Mouse (Mus musculus) brain, embryonic 18.5 days (tissue): ENCODE data around the gene Phf14.

Experiments
- DNase-seq: peaks from one replicate; pipeline ENCODE4 v3.0.0-alpha.2; 2012; ENCODE audit warnings: low read depth, low spot score

Phf14 gene

GRCm38 (mm10) chr6:12020738-12021137 is 113.1 kb downstream of the Phf14 start:
- DNase-seq = no peak

- no peak for DNase-seq
Measured at GRCm38 (mm10) chr6:12021480-12021879, 113.9 kb downstream of the Phf14 start.

DNA sequence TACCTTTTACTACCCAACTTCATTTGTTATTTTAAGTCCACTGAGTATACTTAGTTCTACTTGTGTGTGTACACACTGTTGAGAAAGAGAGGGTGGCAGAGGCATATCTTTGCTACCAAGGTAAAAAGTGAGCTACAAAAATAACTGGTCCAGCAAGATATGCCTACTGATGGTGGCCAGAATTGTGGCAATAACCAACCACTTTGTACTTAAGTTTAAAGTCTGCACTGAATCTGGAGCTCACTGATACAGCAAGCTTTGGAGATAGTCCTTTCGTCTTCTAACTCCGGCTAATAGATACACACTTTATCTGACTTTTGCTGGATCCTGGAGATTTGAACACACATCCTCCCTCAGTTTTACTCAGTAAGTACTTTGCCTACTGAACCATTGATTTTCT is 115.8 kb downstream of the Phf14 start:
- DNase-seq = no peak

GRCm38 (mm10) chr6:12026804-12027537 is 119.4 kb downstream of the Phf14 start:
- no peak for DNase-seq

DNA sequence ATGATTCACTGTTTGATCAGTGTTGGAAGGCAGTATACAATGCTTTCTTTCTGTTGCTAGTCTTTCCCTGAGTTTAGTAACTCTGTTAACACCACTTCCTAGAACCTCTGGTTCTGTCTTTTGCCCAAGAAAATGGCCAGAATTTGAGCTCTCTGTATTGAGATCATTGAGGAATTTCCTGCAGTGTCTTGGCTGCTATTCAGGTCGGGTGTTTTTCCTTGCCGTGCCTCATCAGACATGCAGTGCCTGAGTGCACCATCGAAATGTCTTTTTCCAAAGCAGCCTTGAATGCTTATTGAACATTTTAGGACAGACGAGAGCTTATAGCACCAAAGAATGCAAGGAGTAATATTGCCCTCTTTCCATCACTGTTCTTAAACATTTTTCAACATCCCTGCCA is 127.0 kb downstream of the Phf14 start:
- no peak for DNase-seq

DNA sequence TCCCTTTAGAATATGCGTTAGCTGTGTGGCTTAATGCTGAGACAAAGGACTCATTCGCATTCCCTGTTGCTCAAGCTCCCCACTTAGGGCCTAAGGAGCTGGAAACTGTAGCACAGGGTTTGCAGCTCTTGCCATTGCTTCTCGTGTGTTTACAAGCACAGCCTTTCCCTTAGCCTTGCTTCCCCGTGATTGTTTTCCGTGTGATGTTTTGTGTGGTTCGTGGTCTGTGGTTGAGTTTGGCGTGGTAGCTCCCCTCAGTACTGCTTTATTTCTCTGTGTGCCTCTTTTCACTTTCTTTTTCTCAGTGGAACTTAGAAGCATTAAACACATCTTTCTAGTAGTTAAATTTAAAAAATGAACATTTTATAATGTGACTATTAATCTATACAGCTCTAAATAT is 130.7 kb downstream of the Phf14 start:
- DNase-seq = no peak

DNA sequence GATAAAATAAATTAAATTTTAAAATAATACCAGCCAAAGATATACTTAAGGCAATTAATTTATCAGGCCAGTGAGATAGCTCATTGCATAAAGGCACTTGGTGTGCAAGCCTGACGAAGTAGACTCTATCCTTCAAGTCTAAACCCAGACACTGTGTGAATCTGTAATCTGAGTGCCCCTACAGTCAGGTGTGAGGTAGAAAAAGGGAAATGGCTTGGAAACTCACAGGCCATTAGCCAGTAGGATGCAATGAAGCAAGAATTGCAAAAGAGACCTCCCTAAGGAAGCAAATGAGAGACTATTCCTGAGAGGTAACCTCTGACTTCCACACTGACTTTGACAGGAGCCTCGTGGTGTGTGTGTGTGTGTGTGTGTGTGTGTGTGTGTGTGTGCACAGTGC is 145.3 kb downstream of the Phf14 start:
- DNase-seq = no peak

DNA sequence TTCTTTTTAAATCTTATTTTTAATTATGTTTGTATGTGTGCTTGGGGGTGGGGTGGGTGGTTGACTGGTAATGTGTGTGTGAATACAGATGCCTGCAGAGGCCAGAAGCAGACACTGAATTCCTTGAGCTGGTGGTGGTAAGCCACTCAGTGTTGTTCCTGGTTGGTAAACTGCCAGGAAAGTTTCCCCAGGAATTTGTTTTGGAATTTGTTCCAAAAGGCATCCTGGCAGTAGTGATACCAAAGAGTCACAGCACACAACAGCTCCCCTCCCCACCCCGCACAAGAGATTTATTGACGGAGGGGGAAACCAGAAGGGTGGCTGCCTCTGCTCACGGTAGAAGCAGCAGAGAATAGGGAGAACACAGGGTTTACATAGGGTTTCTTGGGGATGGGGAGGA is 146.5 kb downstream of the Phf14 start:
- DNase-seq = no peak

- no peak for DNase-seq
Measured at GRCm38 (mm10) chr6:12058717-12059116, 151.1 kb downstream of the Phf14 start.

- no peak for DNase-seq
Measured at GRCm38 (mm10) chr6:12059971-12060370, 152.4 kb downstream of the Phf14 start.

- no peak for DNase-seq
Measured at GRCm38 (mm10) chr6:12060452-12061140, 153.0 kb downstream of the Phf14 start.

GRCm38 (mm10) chr6:12067956-12068355 is 160.3 kb downstream of the Phf14 start:
- no peak for DNase-seq

DNA sequence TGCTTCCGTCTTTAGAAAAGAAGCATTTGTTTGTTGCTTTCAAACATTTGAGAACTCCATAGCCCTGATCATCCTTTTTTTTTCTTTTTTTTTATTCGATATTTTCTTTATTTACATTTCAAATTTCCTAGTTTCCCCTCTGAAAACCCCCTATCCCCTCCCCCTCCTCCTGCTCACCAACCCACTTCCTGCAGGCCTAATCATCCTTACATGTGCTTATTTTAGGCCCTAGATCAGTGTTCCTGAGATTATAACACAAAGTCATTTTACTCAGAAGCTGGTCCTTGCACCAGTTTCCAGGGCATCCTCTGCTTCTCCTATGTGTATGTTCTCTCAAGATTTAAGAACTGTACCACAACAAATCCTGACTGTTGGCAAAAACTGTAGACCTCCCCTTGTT is 161.7 kb downstream of the Phf14 start:
- DNase-seq = no peak

GRCm38 (mm10) chr6:12074599-12074998 is 167.0 kb downstream of the Phf14 start:
- no peak for DNase-seq

DNA sequence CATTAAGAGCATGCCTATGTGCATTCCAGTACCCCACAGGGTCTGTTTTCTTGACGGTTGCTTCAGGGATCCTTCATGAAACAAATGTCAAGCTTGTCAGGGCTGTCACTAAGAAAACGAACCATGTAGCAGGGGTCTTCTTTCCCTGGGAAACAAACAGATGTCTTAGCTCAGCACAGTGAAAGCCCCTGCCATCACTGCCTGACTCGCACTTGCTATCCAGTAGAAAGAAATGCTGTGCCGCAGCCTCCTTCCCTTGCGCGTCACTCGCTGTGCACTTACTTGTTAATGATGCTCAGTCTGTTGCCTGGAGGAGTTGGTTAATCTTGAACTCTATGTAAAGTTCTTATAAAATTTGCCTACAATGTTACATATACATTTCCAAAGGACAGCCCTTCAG is 169.7 kb downstream of the Phf14 start:
- DNase-seq = no peak

DNA sequence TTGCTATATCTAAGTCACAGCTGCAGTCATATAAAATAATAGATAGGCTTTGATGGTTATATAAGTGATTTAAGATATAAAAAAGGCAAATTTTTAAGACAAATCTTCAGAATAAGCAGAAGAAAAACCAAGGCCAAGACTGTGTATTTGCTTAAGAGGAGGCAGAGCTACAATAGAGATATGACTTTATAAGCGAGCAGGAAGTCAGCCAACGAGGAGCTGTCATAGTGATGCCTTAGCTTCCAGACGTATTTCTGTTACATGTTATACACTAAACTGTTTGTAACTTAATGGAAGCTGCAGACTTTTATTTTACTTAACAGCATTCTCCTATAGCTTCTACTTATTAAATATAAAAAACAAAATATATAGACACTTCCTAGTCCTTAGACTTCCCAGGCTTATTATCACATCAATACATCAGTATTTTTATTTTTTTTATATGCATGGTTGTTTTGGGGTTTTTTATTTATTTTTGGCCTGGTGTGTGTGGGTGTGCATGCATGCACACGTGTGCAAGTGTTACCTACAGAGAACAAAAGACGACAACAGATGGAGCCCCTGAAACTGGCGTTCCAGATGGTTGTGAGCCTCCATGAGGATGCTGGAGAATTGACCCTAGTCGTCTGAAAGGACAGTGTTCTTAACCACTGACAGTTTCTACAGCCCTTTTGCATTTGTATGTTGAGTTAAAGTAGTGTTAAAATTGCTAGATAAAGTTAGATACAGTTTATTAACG is 170.4 kb downstream of the Phf14 start:
- no peak for DNase-seq

GRCm38 (mm10) chr6:12079260-12079659 is 171.7 kb downstream of the Phf14 start:
- no peak for DNase-seq

GRCm38 (mm10) chr6:12080423-12080822 is 172.8 kb downstream of the Phf14 start:
- DNase-seq = no peak

DNA sequence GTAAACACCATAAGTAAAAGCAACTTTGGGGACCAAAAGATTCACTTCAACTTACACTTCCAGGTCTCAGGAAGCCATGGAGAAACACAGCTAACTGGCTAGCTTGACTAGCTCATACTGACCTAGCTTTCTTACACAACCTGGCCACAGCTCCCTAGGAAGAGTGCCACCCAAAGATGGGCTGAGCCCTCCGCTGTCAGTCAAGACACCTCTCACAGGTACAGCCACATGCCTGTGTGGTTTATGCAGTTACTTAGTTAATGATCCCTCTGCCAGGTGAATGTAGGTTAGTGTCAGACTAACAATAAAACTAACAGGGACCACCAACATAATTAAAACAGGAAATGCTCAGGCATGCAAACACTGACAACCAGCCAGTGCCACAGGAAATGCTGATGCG is 174.1 kb downstream of the Phf14 start:
- no peak for DNase-seq

DNA sequence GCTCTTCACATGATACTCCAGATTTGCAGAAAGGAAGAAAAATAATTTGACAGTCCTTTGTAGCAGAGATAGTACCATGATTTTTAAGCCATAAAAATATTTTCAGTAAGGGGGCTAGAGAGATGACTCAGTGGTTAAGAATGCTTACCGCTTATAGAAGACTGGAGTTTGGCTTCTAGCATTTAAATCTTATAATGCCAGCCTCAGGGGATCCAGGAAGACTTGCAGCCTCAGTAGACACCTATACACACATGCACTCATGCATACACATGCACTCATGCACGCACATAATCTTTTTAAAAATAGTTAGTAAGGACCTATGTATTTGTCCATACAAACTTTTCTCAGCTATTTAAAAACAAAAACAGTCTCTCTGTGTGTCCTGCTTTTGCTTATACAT is 174.5 kb downstream of the Phf14 start:
- DNase-seq = no peak

DNA sequence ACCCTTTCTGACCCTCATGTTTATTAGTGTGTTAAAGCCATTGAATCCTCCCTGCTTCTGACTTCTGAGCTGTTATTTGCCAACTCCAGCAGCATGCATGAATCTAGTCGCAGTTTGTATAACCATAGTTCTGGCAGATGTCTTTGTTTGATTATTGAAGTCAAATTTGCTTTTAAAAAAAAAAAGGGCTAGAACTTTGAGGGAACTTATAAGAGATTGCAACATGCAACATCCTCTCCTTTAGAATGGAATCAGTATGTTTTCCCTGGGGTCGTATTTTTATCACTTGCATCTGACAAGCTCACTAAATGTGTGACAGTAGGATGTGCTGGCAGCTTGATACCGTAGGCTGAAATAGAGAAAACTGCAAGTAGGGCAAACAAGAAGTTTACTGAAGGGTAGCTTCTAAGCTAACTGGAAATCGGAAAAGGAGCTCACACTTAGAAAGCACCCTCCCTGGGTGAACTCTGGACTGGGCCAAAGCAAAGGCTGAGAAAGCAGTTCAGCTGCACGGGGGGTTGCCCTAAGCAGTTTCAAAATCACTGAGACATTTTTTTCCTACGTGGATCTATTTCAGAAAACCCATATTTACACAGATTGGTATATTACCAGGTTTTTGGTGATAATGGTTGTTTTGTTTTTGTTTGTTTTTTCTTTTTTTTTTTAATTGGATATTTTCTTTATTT is 175.1 kb downstream of the Phf14 start:
- no peak for DNase-seq

GRCm38 (mm10) chr6:12084721-12085120 is 177.1 kb downstream of the Phf14 start:
- no peak for DNase-seq
